Mouse (Mus musculus) Patski (cell line): ENCODE measurements around the gene BC017158. TPM values are rescaled to one million over a fixed set of nuclear protein-coding genes. Genes with fewer than 3 reads are reported as not detected.
A peak's percentile ranks its signal among the peaks of the same experiment; 100 is the strongest.

ENCODE experiments used
- ATAC-seq: fragments of 100-300 bp; one replicate; pipeline ENCODE4 v1.8.0; 2021
- CTCF ChIA-PET: fragments of 350-600 bp; sonication (Branson Sonifier 250); formaldehyde crosslinking; loops from one replicate; lab custom pipeline; 2022; ENCODE audit warnings: inconsistent platforms; lab: Charles Lee
- POLR2A ChIA-PET: fragments of 350-600 bp; sonication (Branson Sonifier 250); formaldehyde crosslinking; loops from one replicate; lab custom pipeline; 2022; ENCODE audit warnings: antibody characterized with exemption, inconsistent platforms; lab: Charles Lee
- DNase-seq: peaks from one replicate; pipeline ENCODE4 v3.0.0-alpha.2; 2011; ENCODE audit warnings: low read depth, low spot score
- H3K27me3 ChIP-seq: fragments of 371-371 bp; one replicate; pipeline ENCODE4 v1.5.1; 2021
- CTCF ChIP-seq: fragments of 100-300 bp; IDR thresholded peaks from one replicate; pipeline ENCODE4 v1.5.1; 2021
- in situ Hi-C: fragments of 300-500 bp; cut with MboI; formaldehyde crosslinking; loops from 3 replicates; pipeline ENCODE4 v1.11.1; 2018; ENCODE audit warnings: low pct_unique_long_range_greater_than_20kb, mixed read lengths
- polyA plus RNA-seq: library from polyadenylated mRNA; unstranded; gene quantifications from one replicate; pipeline ENCODE4 v1.2.3, GENCODE M21; 2021

BC017158 gene
- polyA plus RNA-seq, 1 experiment from 2014 or later, result 25.3 TPM

DNA sequence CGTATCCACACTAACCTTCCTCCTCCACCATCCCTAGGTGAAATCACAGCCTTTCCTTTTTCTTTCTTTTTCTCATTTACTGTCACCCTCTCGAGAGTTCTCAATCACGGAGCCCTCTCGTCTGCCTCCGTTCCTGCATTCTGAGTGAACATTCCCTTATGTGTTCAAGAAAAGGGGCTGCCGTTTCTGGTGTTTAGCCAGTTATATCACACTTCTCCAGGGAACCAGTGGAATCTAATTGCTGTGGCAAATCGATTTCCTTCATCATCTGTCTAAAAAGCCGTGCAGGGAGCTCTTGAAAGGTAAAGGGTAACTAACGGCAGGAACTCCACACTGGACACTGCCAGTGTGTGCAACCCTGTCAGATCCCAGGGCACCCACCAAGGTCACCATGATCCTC lies 33.0 kb upstream of the BC017158 start:
- DNase-seq, result no peak
- no peaks in the 10 kb centered on the region for H3K27me3 ChIP-seq
- in situ Hi-C loops, result no loop called here
- CTCF ChIA-PET, result interaction anchor here (1.1 to 3.0 kb wide), 2 partner anchors 9 to 14 kb away, joined by 4 to 9 read pairs; no protein-coding TSS in a partner anchor
- TF ChIP-seq CTCF, result no peak
- POLR2A ChIA-PET, result no interaction called here
- ATAC-seq, result no peak

DNA sequence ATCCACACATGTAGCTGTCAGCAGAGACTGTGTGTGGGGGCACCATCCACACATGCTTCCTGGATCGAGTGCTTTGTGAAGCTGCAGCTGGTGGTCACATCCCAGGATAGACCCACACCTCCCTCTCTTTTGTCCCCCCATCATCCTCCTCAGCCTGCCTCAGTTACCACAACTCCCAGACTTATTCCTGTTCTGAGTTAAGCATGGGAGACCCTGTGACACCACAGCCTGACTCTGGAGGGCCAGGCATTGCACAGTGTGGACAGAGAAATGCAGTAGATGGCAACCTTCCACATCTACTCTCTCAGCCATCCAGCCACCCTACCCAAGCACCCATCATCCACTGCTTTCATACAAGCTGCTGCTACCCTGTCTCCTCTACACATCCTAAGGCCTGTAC lies 27.0 kb upstream of the BC017158 start:
- in situ Hi-C loops, result no loop called here
- no peaks in the 10 kb centered on the region for H3K27me3 ChIP-seq
- POLR2A ChIA-PET, result no interaction called here
- CTCF ChIA-PET, result no interaction called here
- DNase-seq (no peak), ATAC-seq (no peak)
- TF ChIP-seq CTCF, result no peak

DNA sequence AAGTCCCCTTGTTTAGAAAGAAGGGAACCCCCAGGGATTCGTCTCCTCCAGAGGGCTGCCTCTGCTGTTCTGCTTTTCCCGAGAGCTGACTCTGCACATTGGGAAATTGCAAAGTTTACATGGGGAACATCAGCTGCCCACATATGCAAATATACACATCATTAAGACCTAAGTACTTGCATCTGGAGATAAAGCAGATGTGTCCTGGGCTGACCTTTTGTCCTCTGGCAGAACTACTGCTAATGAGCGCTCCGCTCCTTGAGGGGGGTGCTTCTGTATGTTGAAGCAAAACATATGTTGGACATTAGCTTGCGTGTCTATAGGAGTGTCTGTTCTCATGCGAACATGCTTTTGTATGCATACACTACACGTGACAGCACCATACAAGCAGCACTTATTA lies 23.3 kb upstream of the BC017158 start:
- no peaks in the 10 kb centered on the region for H3K27me3 ChIP-seq
- ATAC-seq, result no peak
- no peak for TF ChIP-seq CTCF
- ChIA-PET CTCF (interaction anchor here (0.9 to 1.6 kb wide), 4 partner anchors 9 to 23 kb away, joined by 3 to 7 read pairs (median 4); no protein-coding TSS in a partner anchor), POLR2A (no interaction called here)
- DNase-seq, result no peak
- in situ Hi-C loops, result no loop called here

DNA sequence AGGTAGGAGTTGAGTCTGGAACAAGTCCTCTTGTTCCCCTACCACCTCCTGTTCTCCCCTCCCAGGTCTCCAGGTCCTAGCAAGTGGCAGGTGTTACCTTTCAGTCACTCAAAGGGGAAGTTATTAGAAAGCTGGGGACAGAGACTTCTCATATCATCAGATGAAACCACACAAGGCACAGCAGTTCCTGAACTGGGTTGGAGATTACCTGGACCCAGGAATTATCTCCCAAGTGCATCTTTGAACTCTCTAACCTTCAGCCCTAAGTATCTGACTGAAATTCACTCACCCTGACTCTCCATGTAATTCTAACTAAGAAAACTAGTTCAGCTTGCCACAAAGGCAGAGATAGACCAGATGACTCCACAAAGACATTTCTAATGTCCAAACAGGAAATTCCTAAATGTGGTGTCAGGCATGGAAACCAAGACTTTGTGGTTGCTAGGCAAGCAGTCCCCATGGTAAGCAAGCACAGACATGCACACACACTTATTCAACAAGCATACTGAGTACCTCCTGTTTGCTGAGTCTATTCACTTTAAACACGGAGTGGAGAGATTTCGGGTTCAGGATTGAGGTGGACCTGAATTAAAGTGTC lies 22.3 kb upstream of the BC017158 start:
- H3K27me3 ChIP-seq, result no peaks in the 10 kb centered on the region
- ATAC-seq, result peak; percentile 65
- POLR2A ChIA-PET, result interaction anchor here (0.6 to 2.3 kb wide), 2 partner anchors 11 to 27 kb away, joined by 4 to 7 read pairs; no protein-coding TSS in a partner anchor
- DNase-seq, result no peak
- TF ChIP-seq CTCF, result no peak
- in situ Hi-C loops, result no loop called here
- CTCF ChIA-PET, result interaction anchor here (0.8 to 1.3 kb wide), 6 partner anchors 9 to 25 kb away, joined by 3 to 7 read pairs (median 4); no protein-coding TSS in a partner anchor

DNA sequence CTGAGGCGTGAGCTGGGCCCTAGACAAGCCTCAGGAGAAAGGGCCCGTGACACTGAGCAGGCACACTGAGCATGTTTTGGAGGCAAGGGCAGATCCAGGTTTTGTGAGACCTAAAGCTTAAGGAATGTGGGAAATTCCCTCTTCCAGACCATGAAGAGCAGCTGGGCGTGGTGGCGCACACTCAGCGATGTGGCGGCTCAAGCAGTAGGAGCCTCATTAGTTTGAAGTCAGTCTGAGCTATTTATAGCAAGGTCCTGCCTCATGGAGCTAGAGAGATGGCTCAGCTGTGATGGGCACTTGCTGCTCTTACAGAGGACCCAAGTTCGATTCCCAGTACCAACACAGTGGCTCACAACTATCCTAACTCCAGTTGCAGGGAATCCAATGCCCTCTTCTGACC lies 21.2 kb upstream of the BC017158 start:
- DNase-seq (no peak), ATAC-seq (peak; percentile 92)
- ChIA-PET CTCF (interaction anchor here (0.8 to 1.3 kb wide), 2 partner anchors 9 to 26 kb away, joined by 3 to 6 read pairs; no protein-coding TSS in a partner anchor), POLR2A (interaction anchor here (2.3 kb wide), 1 partner anchor 9 kb away, joined by 4 read pairs; no protein-coding TSS in a partner anchor)
- no peak for TF ChIP-seq CTCF
- in situ Hi-C loops, result no loop called here
- no peaks in the 10 kb centered on the region for H3K27me3 ChIP-seq

DNA sequence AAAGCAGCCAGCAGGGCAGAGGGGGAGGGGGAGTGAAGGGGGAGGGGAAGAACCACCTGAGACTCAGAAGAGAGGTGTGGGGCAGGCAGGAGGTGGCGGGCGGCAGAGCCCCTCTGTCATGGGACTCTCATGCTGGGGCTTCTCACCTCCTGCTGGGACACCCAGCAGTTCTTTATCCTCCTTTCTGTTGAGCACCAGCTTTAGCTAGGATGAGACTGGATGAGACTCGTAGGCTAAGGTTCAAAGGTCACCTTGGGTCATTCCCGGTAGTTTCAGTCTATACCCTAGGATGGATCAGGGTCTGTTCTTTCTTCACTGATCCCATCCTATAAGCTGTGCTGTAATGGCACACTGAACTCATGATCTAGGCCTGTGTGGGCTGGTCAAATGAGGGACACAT lies 19.0 kb upstream of the BC017158 start:
- TF ChIP-seq CTCF, result no peak
- ChIA-PET CTCF (no interaction called here), POLR2A (interaction anchor here (0.6 kb wide), 1 partner anchor 299 kb away, joined by 3 read pairs; no protein-coding TSS in a partner anchor)
- no peaks in the 10 kb centered on the region for H3K27me3 ChIP-seq
- DNase-seq, result no peak
- in situ Hi-C loops, result no loop called here
- no peak for ATAC-seq

DNA sequence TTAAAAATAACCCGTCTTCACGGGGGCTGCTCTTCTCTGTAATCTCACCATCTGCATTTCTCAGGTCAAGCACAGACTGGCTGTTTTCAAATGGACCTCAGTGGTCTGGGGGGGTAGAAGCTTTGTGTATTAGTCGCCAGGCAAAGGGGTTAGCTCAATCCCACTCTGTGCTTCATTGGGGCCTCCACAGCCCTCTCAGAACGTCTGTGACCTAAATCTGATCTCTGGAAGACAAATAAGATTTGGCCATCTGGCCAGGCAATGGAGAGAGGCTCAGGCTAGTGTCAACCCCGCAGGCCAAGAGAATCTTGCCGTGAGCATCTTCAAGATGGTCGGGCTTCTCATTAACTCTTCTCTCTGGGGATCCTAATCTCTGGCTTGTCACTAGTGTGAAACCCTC lies 16.5 kb upstream of the BC017158 start:
- H3K27me3 ChIP-seq, result no peaks in the 10 kb centered on the region
- no peak for TF ChIP-seq CTCF
- ChIA-PET CTCF (no interaction called here), POLR2A (no interaction called here)
- in situ Hi-C loops, result no loop called here
- ATAC-seq (no peak), DNase-seq (no peak)

DNA sequence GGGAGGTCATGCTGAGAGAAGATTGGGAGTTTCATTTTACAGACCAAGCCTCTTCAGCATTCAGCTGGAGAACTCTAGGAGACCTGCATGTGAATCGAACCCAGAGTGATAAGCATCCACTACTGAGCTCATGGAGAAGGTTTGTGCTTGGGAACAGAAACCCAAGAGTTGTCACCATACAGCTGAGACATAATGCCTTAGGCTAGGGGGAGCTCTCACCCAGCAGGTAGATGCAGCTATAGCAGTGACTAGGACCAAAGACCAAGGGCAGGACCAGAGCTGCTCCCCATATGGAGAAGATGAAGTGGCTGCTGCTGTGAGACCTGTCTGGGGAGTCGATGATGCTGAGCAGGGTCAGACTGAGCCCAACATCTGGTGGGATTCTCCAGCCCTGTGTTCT lies 15.6 kb upstream of the BC017158 start:
- ChIA-PET CTCF (interaction anchor here (0.8 to 1.2 kb wide), 6 partner anchors 12 to 32 kb away, joined by 3 to 4 read pairs (median 3); no protein-coding TSS in a partner anchor), POLR2A (interaction anchor here (0.6 kb wide), 1 partner anchor 432 kb away, joined by 3 read pairs; no protein-coding TSS in a partner anchor)
- ATAC-seq (no peak), DNase-seq (no peak)
- in situ Hi-C loops, result no loop called here
- H3K27me3 ChIP-seq, result no peaks in the 10 kb centered on the region
- TF ChIP-seq CTCF, result no peak

DNA sequence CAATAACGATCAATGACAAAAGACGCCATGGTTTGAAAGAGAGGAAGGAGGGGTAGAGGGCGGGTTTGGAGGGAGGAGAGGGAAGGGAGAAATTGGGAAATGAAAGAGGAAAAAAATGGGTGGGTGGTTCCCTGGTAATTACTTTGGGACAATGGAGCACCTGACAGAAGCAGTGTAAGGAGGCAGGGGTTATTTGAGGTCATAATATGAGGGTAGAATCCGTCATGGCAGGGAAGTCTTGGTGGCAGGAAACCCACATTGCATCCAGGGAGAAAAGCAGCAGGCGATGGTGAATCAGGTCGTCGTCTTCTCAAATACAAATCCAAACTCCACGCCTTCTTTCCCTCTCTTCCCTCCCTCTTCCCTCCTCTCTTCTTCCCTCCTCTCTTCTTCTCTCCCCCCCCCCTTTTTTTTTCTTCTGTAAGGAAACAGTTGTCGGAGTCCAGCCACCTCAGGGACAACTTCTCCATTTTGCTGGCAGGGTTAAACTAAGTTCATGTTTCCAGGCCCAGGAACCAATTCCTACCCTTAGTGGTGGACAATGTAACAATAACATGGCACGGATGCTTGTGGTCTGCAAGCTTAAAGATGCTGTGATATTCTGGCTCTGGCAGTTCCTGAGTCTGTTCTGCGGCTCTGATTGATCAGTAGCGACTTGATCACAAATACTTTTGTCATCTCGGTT lies 14.5 kb upstream of the BC017158 start:
- no peak for TF ChIP-seq CTCF
- in situ Hi-C loops, result no loop called here
- ChIA-PET POLR2A (no interaction called here), CTCF (interaction anchor here (0.8 to 1.2 kb wide), 5 partner anchors 11 to 34 kb away, joined by 3 to 4 read pairs (median 3); no protein-coding TSS in a partner anchor)
- no peaks in the 10 kb centered on the region for H3K27me3 ChIP-seq
- ATAC-seq, result no peak
- DNase-seq, result no peak

DNA sequence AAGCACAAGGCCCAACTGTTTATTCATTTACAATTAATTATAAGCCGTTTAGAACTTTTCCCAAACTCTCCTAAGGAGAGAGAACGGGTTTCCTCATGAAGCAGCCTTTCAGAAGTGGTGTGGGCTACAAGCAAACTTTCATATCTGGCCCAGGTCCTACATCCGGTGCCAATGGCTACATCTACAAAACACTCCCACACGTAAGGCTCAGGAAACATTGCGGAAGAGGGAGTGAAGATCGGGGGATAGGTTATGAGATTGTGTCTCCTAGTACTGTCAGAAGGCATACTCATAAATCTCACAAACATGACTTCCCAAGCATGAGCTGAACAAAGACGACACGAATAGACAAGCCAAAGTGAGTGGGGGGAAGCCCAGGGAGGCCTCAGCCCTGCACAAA lies 13.8 kb upstream of the BC017158 start:
- no peak for DNase-seq
- H3K27me3 ChIP-seq, result no peaks in the 10 kb centered on the region
- in situ Hi-C loops, result no loop called here
- no peak for TF ChIP-seq CTCF
- CTCF ChIA-PET, result no interaction called here
- ATAC-seq, result no peak
- POLR2A ChIA-PET, result no interaction called here

DNA sequence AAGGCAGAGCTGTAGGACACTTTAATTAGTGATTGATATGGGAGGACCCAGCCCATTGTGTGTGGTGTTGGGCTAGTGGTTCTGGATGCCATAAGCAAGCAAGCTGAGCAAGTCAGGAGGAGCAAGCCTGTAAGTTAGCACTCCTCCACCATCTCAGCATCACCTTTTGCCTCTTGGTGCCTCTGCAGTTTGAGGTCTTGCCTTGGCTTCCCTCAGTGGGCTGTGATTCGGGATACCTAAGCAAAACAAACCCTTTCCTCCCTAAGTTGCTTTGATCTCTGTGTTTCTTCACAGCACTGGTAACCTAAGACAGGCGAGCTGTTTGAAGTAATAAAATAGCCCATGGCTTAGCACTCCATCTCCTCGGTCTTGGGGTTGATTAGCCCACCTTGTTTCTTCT lies 13.3 kb upstream of the BC017158 start:
- ChIA-PET CTCF (interaction anchor here (1.1 kb wide), 1 partner anchor 13 kb away, joined by 3 read pairs; the partner anchor contains the start of gene BC017158), POLR2A (no interaction called here)
- in situ Hi-C loops, result no loop called here
- no peaks in the 10 kb centered on the region for H3K27me3 ChIP-seq
- TF ChIP-seq CTCF, result no peak
- ATAC-seq, result no peak
- DNase-seq, result no peak
